Mouse (Mus musculus) ES-E14 (cell line): ENCODE measurements around the gene Arpc2. TPM values are rescaled to one million over a fixed set of nuclear protein-coding genes. Genes with fewer than 3 reads are reported as not detected.

Experiments
- DNase-seq: peaks from one replicate; pipeline ENCODE4 v3.0.0-alpha.2; 2013; ENCODE audit warnings: low read depth, low spot score
- H3K27ac ChIP-seq: 2 replicates; pipeline ENCODE4 v1.5.1; 2012; ENCODE audit warnings: low read depth, mild to moderate bottlenecking, low read length, moderate library complexity, mixed read lengths; ENCODE audit not compliant: poor library complexity, insufficient read depth, severe bottlenecking
- H3K36me3 ChIP-seq: 2 replicates; pipeline ENCODE4 v1.6.1; 2012; ENCODE audit warnings: mild to moderate bottlenecking, low read length, moderate library complexity, mixed read lengths; ENCODE audit not compliant: control insufficient read depth, poor library complexity, insufficient read depth, severe bottlenecking
- H3K4me1 ChIP-seq, 2 experiments: fragments of 150-350 bp in 1 of 2; sonication (generic) in 1 of 2; 2 replicates each; pipeline ENCODE4 v1.6.1; 2012; ENCODE audit warnings: low read length in 2 of 2, mild to moderate bottlenecking in 1 of 2, mixed read lengths in 1 of 2; ENCODE audit not compliant: control insufficient read depth in 2 of 2, insufficient read depth in 2 of 2, poor library complexity in 1 of 2
- H3K4me3 ChIP-seq, 2 experiments: fragments of 150-350 bp in 1 of 2; sonication (generic) in 1 of 2; 2 replicates each; pipeline ENCODE4 v1.5.1; 2012; ENCODE audit warnings: low read length in 2 of 2, low read depth in 1 of 2, mild to moderate bottlenecking in 1 of 2, mixed read lengths in 1 of 2; ENCODE audit not compliant: insufficient read depth in 1 of 2, poor library complexity in 1 of 2, severe bottlenecking in 1 of 2
- H3K9ac ChIP-seq: 2 replicates; pipeline ENCODE4 v1.6.1; 2012; ENCODE audit warnings: low read depth, mild to moderate bottlenecking, low read length, mixed read lengths; ENCODE audit not compliant: poor library complexity, insufficient read depth, severe bottlenecking
- H3K9me3 ChIP-seq: fragments of 150-350 bp; sonication (generic); 2 replicates; pipeline ENCODE4 v1.6.1; 2012; ENCODE audit warnings: low read depth, mild to moderate bottlenecking, low read length; ENCODE audit not compliant: control insufficient read depth, insufficient read depth
- CHD2 ChIP-seq: IDR thresholded peaks from 2 replicates; pipeline ENCODE4 v1.6.1; 2014; ENCODE audit warnings: mild to moderate bottlenecking, low read depth, low read length, inconsistent platforms
- HCFC1 ChIP-seq: IDR thresholded peaks from 2 replicates; pipeline ENCODE4 v1.6.1; 2012; ENCODE audit warnings: low read length, inconsistent platforms, borderline replicate concordance; ENCODE audit not compliant: insufficient read depth
- MAFK ChIP-seq: IDR thresholded peaks from 2 replicates; pipeline ENCODE4 v1.6.1; 2014; ENCODE audit warnings: mild to moderate bottlenecking, low read depth, low read length, inconsistent platforms; ENCODE audit not compliant: insufficient read depth
- ZC3H11A ChIP-seq: IDR thresholded peaks from 2 replicates; pipeline ENCODE4 v1.6.1; 2012; ENCODE audit warnings: low read depth, mild to moderate bottlenecking, inconsistent platforms, low read length, borderline replicate concordance
- ZNF384 ChIP-seq: IDR thresholded peaks from 2 replicates; pipeline ENCODE4 v1.6.1; 2012; ENCODE audit warnings: low read depth, low read length, inconsistent platforms
- in situ Hi-C, 2 experiments: fragments of 600-800 bp; cut with MboI; formaldehyde crosslinking; loops; one replicate each; pipeline ENCODE4 v1.15.1; 2025; ENCODE audit warnings: low sequenced_read_pairs in 2 of 2, inconsistent platforms in 1 of 2; ENCODE audit not compliant: unreplicated experiment in 2 of 2
- total RNA-seq: library from RNA; depleted of rRNA; stranded (reverse); fragments of 300-350 nt; gene quantifications from 2 replicates; pipeline ENCODE4 v1.2.3, GENCODE M21; 2012

Arpc2 gene
- total RNA-seq, 1 experiment: 100 TPM

- DNase-seq: no peak
- Histone ChIP-seq H3K36me3 (peaks cover 41% of the 10 kb centered on the region), H3K27ac (no peak overlapping the region), H3K9me3 (no peaks in the 10 kb centered on the region), H3K4me1 (no peaks in the 10 kb centered on the region), H3K4me3 (no peak overlapping the region), H3K9ac (no peak overlapping the region)
- in situ Hi-C loops: no loop called here
- no peak for TF ChIP-seq MAFK
- no peak for TF ChIP-seq ZNF384
- no peak for TF ChIP-seq ZC3H11A
- TF ChIP-seq CHD2: no peak
- TF ChIP-seq HCFC1: no peak
These were observed 52.4 kb downstream of the Arpc2 start for GRCm38 (mm10) chr1:74288327-74288726.

GRCm38 (mm10) chr1:74289248-74289647, 53.4 kb downstream of the Arpc2 start:
- in situ Hi-C loops: no loop called here
- TF ChIP-seq CHD2: no peak
- TF ChIP-seq ZNF384: no peak
- TF ChIP-seq HCFC1: no peak
- no peak overlapping the region for H3K9ac ChIP-seq
- no peak for DNase-seq
- H3K9me3 ChIP-seq: no peaks in the 10 kb centered on the region
- H3K27ac ChIP-seq: no peak overlapping the region
- peaks cover 45% of the 10 kb centered on the region for H3K36me3 ChIP-seq
- no peak overlapping the region for H3K4me3 ChIP-seq
- H3K4me1 ChIP-seq: no peaks in the 10 kb centered on the region

GRCm38 (mm10) chr1:74289740-74290139, 53.9 kb downstream of the Arpc2 start:
- in situ Hi-C loops: no loop called here
- H3K9me3 ChIP-seq: no peaks in the 10 kb centered on the region
- no peak overlapping the region for H3K27ac ChIP-seq
- peaks cover 46% of the 10 kb centered on the region for H3K36me3 ChIP-seq
- H3K4me3 ChIP-seq: no peak overlapping the region
- TF ChIP-seq ZC3H11A (no peak), CHD2 (no peak), MAFK (no peak), ZNF384 (no peak), HCFC1 (no peak)
- H3K4me1 ChIP-seq: no peaks in the 10 kb centered on the region
- H3K9ac ChIP-seq: no peak overlapping the region
- DNase-seq: no peak

GRCm38 (mm10) chr1:74290141-74290540, 54.3 kb downstream of the Arpc2 start:
- no peak overlapping the region for H3K9ac ChIP-seq

GRCm38 (mm10) chr1:74292331-74293020, 56.6 kb downstream of the Arpc2 start:
- Histone ChIP-seq H3K9me3 (no peaks in the 10 kb centered on the region), H3K36me3 (peaks cover 46% of the 10 kb centered on the region), H3K4me1 (peaks cover 2 to 8% of the 10 kb centered on the region in 2 experiments; a peak in 2 of 4 replicates), H3K4me3 (no peak overlapping the region), H3K9ac (no peak overlapping the region), H3K27ac (no peak overlapping the region)
- in situ Hi-C loops: no loop called here
- TF ChIP-seq ZNF384: no peak
- no peak for TF ChIP-seq HCFC1
- TF ChIP-seq CHD2: no peak
- TF ChIP-seq MAFK: no peak
- no peak for TF ChIP-seq ZC3H11A
- DNase-seq: no peak

More at GRCm38 (mm10) chr1:74290141-74290540, 54.3 kb downstream of the Arpc2 start:
- Histone ChIP-seq H3K9me3 (no peaks in the 10 kb centered on the region), H3K4me3 (no peak overlapping the region), H3K27ac (no peak overlapping the region), H3K4me1 (no peaks in the 10 kb centered on the region), H3K36me3 (peaks cover 46% of the 10 kb centered on the region)
- in situ Hi-C loops: no loop called here
- no peak for DNase-seq
- TF ChIP-seq ZNF384 (no peak), MAFK (no peak), CHD2 (no peak), HCFC1 (no peak), ZC3H11A (no peak)
